Mouse (Mus musculus): ENCODE data around the gene Trmt10a. TPM values are rescaled to one million over a fixed set of nuclear protein-coding genes. Genes with fewer than 3 reads are reported as not detected.

Trmt10a gene
- 1 to 10 TPM; 4.4 to 5.5 TPM for total RNA-seq (2021)

GRCm38 (mm10) chr3:138143315-138144059, at the start of gene Trmt10a:
TSS of gene Trmt10a (plus strand) at chr3:138143448.
- peak; percentile 99 for DNase-seq
- intact Hi-C loops (cut with DNase I): loop anchor here (2.0 to 5.0 kb wide), 4 partner anchors 151 to 365 kb away; partner anchors contain the start of gene Dnajb14

- intact Hi-C loops (cut with DNase I): no loop called here
- DNase-seq: no peak
These were observed 47.9 kb upstream of the Trmt10a start for GRCm38 (mm10) chr3:138095301-138095700.

DNA sequence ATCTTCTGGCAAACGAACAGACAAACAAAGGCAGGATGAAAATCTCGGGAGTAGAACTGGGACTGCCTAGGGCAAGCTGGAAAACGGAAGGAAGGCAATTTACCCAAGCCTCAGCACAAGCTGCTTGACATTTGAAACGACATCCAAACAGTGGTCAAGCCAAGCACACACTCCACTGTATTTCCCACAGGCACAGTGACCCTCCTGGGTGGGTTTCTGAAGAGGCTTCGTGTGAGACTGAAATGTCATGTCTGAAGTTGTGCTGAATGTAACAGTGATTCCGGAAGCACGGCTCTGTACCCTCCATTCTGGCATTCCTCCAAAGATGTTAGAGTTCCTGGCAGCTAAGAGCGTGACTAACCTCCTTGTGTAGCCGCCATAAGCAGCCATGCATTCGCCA, 47.5 kb upstream of the Trmt10a start:
- intact Hi-C loops (cut with DNase I): no loop called here
- peak; percentile 54 for DNase-seq

DNA sequence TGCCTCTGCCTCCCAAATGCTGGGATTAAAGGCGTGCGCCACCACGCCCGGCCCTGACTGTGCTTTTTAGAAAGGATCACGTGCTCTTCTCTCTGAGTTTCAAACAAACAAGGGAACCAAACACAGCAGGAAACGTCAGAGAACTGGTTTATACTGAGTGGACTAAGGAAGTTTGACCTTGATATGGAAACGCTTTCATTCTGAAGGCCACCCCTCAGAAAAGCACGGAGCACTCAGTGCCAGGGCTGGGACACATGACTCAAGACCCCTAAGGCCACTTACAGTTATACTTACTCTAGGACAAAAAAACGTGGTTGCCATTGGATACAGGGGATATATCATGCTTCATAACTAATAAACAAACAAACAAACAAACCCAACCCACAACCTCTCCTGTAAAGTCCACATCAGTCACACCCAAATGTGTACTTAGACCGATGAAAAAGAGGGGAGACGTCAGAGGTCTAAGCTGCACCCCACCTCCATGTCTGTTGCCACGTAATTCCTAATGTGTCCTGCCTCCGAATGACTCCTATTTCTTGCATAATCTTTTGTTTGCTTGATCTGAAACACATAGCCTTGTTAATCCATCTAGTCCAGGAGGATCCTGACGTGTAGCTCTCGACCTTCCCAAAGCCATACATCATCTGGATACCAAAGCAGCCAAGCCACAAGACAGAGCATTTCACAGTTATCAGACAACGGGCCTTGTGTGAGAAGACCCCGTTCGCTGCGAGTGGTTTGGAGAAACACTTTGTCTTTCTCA, 46.8 kb upstream of the Trmt10a start:
- no peak for DNase-seq
- intact Hi-C loops (cut with DNase I): no loop called here

DNA sequence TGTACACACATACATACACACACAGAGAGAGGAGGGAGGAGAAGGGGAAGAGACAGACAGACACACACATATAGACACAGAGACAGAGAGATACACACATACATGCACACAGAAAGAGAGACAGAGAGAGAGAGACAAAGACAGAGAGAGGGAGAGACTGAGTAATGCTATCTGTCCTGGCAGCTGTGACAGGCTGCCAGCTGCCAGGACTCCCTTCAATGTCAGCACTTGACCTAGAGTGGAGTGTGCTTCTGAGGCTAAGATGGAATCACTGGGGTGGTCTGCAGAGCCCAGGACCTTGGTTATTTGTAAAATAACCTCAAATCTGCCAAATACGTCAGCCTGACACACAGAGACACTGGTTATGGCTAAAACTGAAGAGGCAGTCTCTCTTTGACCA, 45.5 kb upstream of the Trmt10a start:
- intact Hi-C loops (cut with DNase I): no loop called here
- DNase-seq: no peak

DNA sequence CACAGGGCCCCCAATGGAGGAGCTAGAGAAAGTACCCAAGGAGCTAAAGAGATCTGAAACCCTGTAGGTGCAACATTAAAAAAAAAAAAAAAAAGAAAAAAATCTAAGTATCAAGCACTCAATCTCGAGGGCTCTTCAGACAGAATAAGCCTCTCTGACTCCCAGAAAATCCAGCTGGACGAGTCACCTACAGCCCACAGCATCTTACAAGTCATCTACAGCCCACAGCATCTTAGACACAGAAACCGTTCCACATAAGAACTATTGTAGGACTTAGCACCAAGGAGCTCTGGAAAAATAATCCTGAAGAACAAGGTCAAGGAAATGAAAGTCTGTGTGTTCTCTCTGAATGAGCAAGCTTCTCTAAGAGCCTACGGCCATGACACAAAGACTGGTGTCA, 41.3 kb upstream of the Trmt10a start:
- no peak for DNase-seq
- intact Hi-C loops (cut with DNase I): no loop called here

- DNase-seq: no peak
- intact Hi-C loops (cut with DNase I): no loop called here
These were observed 39.6 kb upstream of the Trmt10a start for GRCm38 (mm10) chr3:138103690-138104089.

DNA sequence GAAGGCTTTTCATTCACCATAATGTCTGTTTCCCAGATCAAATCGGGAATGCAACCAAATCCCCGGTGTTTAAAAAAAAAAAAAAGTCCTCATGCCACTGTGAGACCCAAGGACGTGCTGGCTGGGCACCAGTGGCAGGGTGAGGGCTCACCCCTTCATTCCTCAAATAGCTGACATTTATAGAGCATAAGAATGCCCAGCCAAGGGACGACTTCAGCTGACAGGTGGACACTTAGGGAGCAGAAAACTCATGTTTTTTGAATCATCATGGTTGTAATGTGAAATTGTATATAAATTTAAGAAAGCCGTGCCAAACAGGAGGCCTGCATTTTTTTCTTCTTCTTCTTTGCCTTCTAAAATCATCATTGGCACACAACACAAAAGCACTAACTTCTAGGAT, 38.2 kb upstream of the Trmt10a start:
- intact Hi-C loops (cut with DNase I): no loop called here
- DNase-seq: no peak

DNA sequence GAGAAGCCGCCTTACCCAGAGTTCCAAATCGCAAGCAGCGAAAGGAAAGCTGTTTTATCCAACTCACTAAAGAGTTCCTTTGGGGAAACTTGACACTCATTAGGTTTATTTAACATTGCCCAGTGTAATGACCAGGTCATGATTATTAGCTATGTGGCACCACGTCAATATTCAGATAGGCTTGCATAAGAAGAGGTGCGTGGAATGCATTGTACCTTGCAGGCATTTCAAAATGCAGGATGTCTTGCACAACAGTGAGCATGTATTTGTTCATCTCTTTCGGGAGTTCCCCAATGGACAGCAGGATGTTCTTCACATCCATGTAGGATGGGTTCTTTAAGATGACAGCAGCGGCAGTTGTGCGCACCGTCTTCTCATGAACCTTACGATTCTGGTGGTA, 36.4 kb upstream of the Trmt10a start:
- DNase-seq: no peak
- intact Hi-C loops (cut with DNase I): no loop called here

GRCm38 (mm10) chr3:138110910-138111782, 32.1 kb upstream of the Trmt10a start:
- intact Hi-C loops (cut with DNase I): no loop called here
- no peak for DNase-seq

- no peak for DNase-seq
- intact Hi-C loops (cut with DNase I): no loop called here
These were observed 29.1 kb upstream of the Trmt10a start for GRCm38 (mm10) chr3:138114106-138114505.

DNA sequence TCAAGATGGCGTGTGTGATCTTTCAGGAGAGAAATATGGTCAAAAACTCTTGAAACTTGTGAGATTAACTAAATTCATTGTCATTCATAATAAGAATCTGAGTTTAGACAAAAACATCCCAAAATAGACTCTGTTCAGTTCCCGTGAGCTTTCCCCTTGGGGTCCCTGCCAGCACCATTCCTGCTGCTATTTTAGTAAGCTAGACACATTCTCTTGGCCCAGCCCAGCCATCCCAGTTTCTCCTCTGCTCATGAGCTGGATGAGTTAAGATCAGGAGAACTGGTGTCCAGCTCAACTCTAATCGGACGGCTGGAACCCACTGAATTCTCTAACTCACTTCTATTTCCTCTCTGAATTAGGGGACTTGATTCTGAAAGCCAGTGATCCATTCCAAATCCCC, 26.4 kb upstream of the Trmt10a start:
- intact Hi-C loops (cut with DNase I): no loop called here
- DNase-seq: no peak

GRCm38 (mm10) chr3:138118392-138118791, 24.9 kb upstream of the Trmt10a start:
- DNase-seq: no peak
- intact Hi-C loops (cut with DNase I): no loop called here

DNA sequence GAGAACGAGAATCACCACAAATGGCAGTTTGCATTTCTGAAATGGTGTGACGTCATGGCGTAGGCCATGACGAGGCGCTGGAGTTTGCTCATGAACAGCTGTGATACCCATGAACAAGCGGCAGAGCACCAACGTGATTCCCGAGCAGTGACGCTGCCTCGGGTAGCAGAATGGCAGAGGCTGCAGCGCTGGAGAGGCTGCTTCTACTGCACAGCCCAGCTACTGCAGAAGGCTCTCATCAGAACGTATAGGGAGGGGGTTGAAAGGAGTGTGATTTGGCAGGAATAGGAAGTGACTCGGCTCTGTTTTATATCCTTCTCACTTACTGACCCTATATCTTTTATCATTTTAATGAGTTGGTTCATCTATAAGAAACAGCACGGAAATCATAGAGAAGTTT, 24.4 kb upstream of the Trmt10a start:
- DNase-seq: no peak
- intact Hi-C loops (cut with DNase I): no loop called here

GRCm38 (mm10) chr3:138119444-138120105, 23.7 kb upstream of the Trmt10a start:
- intact Hi-C loops (cut with DNase I): no loop called here

GRCm38 (mm10) chr3:138121461-138121860, 21.8 kb upstream of the Trmt10a start:
- no peak for DNase-seq
- intact Hi-C loops (cut with DNase I): no loop called here

More at GRCm38 (mm10) chr3:138119444-138120105, 23.7 kb upstream of the Trmt10a start:
- DNase-seq: no peak

DNA sequence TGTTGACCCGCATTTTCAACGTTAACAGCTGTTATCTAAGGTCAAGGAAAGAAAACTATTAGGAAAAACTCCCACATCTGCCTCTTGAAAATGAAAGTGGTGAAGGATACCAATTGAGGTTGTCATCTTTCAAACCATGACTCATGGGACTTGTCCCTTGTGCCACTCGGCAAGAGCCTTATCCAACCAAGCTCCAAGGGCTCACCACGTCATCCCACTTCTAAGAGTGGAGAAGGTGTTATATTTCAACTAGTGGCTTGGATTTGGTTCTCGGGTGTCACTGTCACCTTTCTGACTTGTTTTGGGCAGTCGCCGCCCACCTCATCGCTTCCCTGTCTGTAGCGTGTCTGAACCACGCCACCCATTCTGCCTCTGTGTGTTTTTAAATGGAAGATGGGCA, 19.4 kb upstream of the Trmt10a start:
- no peak for DNase-seq

DNA sequence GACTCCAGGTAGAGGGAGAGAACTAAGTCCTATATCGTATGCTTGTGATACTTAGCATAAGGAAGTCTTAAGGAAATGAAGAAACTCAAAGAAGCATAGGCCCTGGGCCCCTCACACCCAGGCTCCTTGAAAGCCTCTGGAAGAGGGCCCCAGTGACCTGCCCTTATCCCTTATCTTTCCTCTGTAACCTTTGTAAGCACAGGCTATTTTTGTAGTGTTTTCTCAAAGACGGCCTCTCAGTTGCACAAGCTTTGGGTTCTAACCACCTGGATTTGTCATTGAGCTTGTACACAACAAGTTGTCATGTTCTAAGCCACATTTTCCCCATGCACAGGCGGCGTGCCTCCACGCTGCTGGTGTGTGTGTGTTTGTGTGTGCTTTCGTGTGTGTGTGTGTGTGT, 14.1 kb upstream of the Trmt10a start:
- DNase-seq: no peak
- intact Hi-C loops (cut with DNase I): no loop called here

More for the DNA sequence above, 19.4 kb upstream of the Trmt10a start:
- intact Hi-C loops (cut with DNase I): no loop called here

GRCm38 (mm10) chr3:138130692-138131091, 12.6 kb upstream of the Trmt10a start:
- intact Hi-C loops (cut with DNase I): no loop called here

GRCm38 (mm10) chr3:138131168-138131567, 12.1 kb upstream of the Trmt10a start:
- intact Hi-C loops (cut with DNase I): no loop called here
- no peak for DNase-seq

More at GRCm38 (mm10) chr3:138130692-138131091, 12.6 kb upstream of the Trmt10a start:
- DNase-seq: no peak
